Mouse (Mus musculus) megakaryocyte, embryonic 14.5 days (primary cell): ENCODE results near the gene Hsp90b1. TPM values are rescaled to one million over a fixed set of nuclear protein-coding genes. Genes with fewer than 3 reads are reported as not detected.

Source experiments
- polyA plus RNA-seq: library from polyadenylated mRNA; stranded (reverse); fragments of >175 nt; gene quantifications from 2 replicates; pipeline ENCODE4 v1.2.3, GENCODE M21; 2012; ENCODE audit warnings: low replicate concordance; ENCODE audit not compliant: insufficient read depth

Gene Hsp90b1
- polyA plus RNA-seq, 1 experiment: 61.7 TPM

Other genes with a start within 250 kb of the Hsp90b1 start
- 0.15 TPM in 1 of 2 replicates, not detected in the other for gene Syn3, start 206.6 kb downstream of the Hsp90b1 start, polyA plus RNA-seq
- not detected in 2 replicates for gene Ttc41, start 302 bp upstream of the Hsp90b1 start, polyA plus RNA-seq
- gene Gm49358, start 58.5 kb upstream of the Hsp90b1 start, polyA plus RNA-seq: not detected in 2 replicates
- gene Nt5dc3, start 73.5 kb upstream of the Hsp90b1 start, polyA plus RNA-seq: 0.95 and 1.2 TPM in 2 replicates